Mouse (Mus musculus): ENCODE results near the gene Sirt1.

- TF ChIP-seq CTCF (IDR thresholded peaks at IDR 0.05; ENCODE audit: low read depth, low read length) (no peak), POLR2A (IDR thresholded peaks at IDR 0.05; ENCODE audit: insufficient read depth, low read length) (no peak)
Measured at GRCm38 (mm10) chr10:63327091-63327490, 54.4 kb downstream of the Sirt1 start.
